Mouse (Mus musculus): ENCODE results near the gene Arl4d.
"Not testable (repeated sequence)": the region's sequence is repeated elsewhere in the genome, so short reads cannot be mapped to it uniquely, and the experiment has no call there.

The Arl4d gene

GRCm38 (mm10) chr11:101664825-101665635 is at the start of gene Arl4d:
Gene Arl4d (plus strand): TSS chr11:101665541.
- CTCF ChIA-PET, result interaction anchor here (0.5 to 0.7 kb wide), 3 partner anchors 13 to 260 kb away, joined by 3 to 8 read pairs (median 3); no protein-coding TSS in a partner anchor

DNA sequence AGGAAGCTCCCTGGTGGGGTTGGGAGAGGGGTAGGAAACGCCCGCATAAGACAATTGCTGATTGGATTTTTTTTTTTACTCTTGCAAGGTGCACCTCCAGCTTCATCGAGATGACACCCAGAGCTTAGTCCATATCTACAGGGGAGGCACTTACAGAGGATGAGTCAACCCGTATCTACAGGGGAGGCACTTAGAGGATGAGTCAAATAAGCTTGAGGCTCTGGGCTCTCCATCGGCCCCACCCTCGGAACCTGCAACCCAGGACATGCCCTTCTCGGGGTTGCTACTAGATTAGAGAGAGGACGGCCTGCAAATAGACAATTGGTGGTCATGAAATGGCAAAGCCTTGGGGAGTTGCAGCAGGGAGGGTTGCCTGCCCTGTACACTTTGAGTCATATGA is 49.2 kb upstream of the Arl4d start:
- CTCF ChIA-PET, result interaction anchor here (0.5 kb wide), 2 partner anchors 18 to 830 kb away, joined by 3 read pairs; no protein-coding TSS in a partner anchor

DNA sequence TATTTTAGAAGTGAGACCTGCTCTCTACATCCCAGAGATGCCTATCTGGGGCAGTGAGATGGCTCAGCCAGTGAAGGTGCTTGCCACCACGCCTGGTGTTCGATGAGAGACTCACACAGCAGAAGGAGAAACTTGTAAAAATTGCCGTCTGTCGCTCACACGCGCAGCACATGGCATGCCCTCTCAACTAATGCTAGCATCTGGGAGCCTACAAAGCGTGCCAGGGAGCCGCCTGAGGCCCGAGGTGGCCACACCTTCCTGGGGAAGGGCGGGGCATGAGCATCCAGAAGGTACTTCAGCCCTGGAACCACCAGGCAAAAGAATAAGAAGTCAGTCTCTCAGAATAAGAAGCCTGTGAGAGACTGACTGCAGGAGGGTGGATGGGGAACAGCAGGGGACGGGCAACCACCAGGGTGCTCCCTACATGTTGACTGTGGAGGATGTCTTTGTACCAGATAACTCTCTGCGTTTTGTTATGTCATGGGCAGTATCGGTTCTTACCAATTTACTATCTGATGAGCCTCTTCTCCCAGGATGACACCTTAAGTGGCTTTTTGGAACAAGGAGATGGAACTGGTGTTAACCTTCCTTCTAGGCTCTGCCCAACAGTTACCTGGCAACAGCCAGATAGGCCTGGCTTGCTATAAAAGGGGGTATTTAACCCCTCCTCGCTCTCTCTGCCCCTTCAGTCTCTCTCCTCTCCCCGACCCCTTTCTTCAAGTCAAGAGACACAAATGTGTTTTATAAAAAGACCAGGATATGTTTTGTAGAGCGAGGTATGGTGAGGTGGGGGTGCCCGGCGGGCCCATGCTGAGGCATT is 48.2 kb upstream of the Arl4d start:
- CTCF ChIA-PET, result no interaction called here

- CTCF ChIA-PET, result no interaction called here
Measured at GRCm38 (mm10) chr11:101617849-101618248, 47.5 kb upstream of the Arl4d start.

GRCm38 (mm10) chr11:101618596-101618995 is 46.7 kb upstream of the Arl4d start:
- CTCF ChIA-PET, result no interaction called here

GRCm38 (mm10) chr11:101620022-101620655 is 45.2 kb upstream of the Arl4d start:
- CTCF ChIA-PET, result not testable (repeated sequence)

DNA sequence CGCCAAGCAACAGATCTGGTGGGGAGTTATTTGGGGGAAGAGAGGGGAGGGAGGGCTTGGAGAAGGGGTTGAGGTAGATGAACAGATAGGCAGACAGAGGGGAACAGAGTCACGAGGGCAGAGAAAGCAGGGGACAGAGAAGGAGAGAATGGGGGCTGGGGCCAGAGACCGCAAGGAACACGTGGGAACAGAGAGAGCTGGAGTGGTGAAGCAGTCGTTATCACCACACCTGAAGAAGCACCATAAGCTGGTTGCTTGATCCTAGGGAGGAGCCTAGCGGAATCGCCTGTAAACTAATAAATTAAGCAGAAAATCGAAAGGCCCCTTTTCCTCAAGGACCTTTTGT is 38.7 kb upstream of the Arl4d start:
- CTCF ChIA-PET, result no interaction called here

DNA sequence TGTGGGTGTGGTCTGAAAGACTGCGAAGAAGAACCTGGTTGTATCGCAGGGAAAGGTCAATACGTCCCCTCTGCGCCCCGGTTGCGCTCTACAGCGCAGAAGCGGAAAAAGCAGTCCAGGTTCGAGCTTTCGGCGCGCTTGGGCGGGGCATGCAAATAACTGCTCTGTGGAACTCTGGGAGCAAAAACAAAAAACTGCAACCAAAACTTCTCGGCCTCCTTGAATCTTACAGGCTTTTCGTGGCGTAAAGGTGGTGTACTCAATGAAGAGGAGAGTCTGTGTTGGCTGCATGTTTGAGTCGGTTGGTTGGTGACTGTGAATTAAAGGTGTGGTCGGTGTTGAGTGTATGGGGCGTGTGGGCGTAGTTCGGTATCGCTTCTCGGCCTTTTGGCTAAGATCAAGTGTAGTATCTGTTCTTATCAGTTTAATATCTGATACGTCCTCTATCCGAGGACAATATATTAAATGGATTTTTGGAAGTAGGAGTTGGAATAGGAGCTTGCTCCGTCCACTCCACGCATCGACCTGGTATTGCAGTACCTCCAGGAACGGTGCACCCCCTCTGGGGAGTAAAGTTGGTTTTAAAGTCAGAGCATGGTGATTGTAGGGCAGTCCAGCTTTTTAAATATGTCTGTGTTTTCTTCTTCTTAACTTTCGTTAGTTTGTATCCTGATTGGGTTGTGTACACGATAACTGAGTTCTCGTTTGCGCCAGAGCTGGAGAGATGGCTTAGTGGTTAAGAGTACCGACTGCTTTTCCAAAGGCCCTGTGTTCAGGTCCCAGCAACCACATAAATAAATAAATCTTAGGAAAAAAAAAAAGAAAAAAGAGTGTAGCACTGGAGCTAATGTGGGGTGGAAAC is 38.1 kb upstream of the Arl4d start, which contains the start of gene Rdm1:
TSS of gene Rdm1 (plus strand) at position 201 of the 862 bp plus-strand sequence.
- CTCF ChIA-PET, result interaction anchor here (0.6 to 0.7 kb wide), 2 partner anchors 13 to 43 kb away, joined by 3 to 4 read pairs; no protein-coding TSS in a partner anchor

DNA sequence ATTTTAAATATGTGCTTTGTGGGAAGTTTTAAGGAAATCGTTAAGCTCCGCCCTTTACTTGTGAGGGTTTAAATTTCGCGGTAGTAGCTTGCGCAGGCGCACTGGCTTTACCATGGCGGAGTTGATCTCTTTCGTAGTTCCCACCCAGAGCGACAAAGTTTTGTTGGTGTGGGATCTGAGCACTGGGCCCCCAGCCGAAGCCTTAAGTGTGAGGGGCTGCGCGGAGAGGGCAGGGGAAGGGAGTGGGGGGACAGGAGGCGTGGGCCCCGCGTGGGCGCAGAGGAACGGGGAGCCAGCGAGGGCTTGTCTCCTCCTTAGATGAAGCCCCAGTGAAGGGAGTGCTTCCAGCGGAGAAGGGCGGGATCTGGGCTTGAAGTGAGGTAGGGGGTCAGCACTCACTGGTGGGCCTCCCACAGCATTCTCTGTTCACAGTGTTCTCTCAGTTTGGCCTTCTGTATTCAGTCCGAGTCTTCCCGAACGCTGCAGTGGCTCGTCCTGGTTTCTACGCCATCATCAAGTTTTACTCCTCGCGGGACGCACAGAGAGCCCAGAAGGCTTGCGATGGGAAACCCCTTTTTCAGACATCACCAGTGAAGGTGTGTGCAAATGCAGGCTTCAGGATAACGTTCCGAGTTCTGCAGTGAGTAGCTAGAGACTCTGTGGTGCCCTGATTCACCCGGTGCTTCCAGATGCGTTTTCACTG is 37.3 kb upstream of the Arl4d start:
- CTCF ChIA-PET, result interaction anchor here (0.6 to 0.7 kb wide), 3 partner anchors 12 to 44 kb away, joined by 4 to 5 read pairs (median 4); no protein-coding TSS in a partner anchor

- CTCF ChIA-PET, result interaction anchor here (0.6 kb wide), 2 partner anchors 11 to 29 kb away, joined by 4 to 5 read pairs; no protein-coding TSS in a partner anchor
Measured at GRCm38 (mm10) chr11:101628733-101629417, 36.5 kb upstream of the Arl4d start.

- CTCF ChIA-PET, result no interaction called here
Measured at GRCm38 (mm10) chr11:101635660-101636059, 29.7 kb upstream of the Arl4d start.

DNA sequence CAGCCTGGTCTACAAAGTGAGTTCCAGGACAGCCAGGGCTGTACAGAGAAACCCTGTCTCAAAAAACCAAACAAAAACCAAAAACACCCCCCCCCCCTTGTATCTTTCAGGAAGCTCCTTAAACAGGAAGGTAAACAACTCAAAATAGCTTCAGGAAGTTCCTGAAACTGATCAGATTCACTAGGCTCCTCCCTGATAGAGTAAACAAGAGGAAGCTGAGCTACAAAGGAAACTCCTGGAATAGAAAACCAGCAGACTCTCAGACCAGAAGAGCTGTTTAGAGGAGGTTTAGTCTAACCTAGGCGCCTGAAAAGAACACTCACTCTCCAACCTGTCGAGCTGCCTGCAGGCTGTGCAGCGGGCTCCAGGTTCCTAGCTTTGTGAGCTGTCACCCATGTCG is 25.6 kb upstream of the Arl4d start:
- CTCF ChIA-PET, result interaction anchor here (0.6 to 1.1 kb wide), 4 partner anchors 13 to 668 kb away, joined by 3 to 13 read pairs (median 8); partner anchors contain the start of genes Cntnap1 and Rdm1

DNA sequence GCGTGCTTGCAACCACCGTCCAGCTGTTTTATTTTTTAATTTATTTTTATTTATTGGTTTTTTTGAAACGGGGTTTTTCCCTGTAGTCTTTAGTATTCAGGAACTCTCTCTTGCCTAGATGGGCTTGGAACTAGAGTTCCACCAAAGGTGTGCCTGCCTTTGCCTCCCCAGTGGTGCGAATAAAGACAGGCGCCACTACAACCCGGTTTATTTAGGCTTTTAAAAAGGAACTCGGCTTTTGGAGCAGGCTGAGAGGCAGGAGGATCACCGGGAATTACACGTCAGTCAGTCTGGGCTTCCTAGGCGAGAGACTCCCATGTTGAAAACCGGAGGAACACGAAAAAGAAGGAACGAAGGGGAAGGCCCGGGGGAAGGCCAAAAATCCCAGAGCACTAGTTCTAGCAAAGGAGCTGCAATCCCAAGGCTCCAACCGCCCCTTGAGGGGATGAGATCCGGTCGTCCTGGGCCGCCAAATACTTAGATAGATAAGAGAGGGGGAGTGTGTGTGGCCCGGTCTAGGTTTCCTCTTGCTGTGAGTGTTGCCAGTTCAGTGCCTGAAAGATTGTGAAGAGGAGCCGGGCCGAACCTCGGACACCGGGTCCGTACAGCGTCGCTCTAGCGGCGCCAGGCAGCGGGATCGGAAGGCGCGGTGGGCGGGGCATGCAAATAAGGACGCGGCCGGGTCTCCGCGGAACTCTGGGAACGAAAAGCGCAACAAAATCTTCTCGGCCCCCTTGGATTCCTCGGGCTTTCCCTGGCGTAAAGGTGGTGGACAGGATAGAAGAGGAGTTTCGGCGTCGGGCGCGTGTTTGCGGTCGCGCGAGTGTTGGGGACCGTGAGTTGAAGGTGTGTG is 24.3 kb upstream of the Arl4d start:
- CTCF ChIA-PET, result not testable (repeated sequence)

DNA sequence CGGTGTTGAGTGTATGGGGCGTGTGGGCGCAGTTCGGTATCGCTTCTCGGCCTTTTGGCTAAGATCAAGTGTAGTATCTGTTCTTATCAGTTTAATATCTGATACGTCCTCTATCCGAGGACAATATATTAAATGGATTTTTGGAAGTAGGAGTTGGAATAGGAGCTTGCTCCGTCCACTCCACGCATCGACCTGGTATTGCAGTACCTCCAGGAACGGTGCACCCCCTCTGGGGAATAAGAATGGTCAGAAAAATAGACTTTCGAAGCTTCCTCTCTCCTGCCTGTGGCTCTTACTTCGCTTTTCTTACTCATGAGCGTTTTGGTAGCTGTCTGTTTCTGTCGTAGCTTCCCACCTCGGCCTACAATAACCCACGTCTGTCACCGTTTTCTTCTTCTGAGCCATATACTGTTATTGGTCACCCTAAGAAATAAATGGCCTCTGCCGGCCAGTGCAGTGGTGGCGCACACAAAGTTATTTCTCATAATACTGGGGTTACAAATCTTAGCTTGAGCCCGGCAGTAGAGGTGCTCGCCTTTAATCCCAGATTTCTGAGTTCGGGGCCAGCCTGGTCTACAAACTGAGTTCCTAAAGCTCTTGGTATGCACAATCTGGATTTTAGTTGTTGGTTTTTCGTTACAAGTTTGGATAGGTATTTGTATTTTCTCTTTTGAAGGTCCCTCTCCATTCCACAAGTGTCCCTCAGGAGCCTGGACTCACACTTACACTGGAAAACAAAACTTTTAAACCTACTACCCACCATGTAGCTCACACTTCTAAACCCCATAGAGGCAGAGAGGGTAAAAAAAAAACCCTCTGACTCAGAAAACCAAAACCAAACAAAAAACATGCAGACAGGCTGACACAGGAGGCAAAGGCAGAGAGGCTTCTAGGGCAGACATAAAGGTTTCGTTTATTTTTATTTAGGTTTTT is 23.4 kb upstream of the Arl4d start:
- CTCF ChIA-PET, result interaction anchor here (1.0 to 1.6 kb wide), 2 partner anchors 16 to 90 kb away, joined by 3 to 6 read pairs; no protein-coding TSS in a partner anchor

DNA sequence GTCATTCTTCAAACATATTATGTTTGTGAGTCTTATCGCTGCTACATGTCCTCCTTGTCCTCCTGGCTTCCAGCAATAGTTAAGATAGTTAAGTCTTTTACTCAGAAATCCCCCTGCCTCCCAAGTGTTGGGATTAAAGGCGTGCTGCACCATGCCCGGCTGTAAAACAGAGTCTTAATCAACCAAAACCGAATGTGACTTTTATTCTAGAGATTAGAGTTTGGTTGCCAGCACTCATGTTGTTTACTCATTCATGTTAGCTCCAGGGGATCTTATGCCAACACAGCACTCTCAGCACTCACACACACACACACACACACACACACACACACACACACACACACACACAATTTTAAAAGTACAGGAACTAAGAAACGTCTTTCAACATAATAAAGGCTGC is 22.4 kb upstream of the Arl4d start:
- CTCF ChIA-PET, result interaction anchor here (0.7 to 1.6 kb wide), 3 partner anchors 15 to 679 kb away, joined by 3 to 6 read pairs (median 3); no protein-coding TSS in a partner anchor

DNA sequence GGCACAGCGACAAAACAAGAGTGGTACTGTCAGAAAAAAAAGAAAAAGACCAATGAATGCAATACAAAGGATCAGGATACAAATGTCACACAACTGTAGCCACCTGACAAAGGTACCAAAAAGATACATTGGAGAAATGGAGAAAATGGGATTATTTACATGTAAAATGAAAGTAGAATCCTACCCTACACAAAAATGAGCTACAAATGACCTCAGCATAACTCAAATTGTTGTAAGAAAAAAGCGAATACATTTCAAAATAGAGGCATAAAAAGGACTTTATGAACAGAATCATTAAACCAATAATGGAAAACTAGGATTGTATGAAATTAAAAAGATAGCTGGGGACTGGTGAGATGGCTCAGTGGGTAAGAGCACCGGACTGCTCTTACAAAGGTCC is 20.8 kb upstream of the Arl4d start:
- CTCF ChIA-PET, result no interaction called here

DNA sequence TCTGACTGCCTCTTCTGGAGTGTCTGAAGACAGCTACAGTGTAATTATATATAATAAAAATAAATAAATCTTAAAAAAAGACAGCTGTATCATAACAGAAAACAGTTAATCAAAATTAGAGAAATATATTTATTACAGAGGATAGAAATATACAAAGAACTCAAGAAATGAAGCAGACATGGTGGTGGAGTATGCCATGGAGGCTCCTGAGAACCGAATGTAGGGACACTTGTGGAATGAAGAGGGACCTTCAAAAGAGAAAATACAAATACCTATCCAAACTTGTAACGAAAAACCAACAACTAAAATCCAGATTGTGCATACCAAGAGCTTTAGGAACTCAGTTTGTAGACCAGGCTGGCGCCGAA is 20.3 kb upstream of the Arl4d start:
- CTCF ChIA-PET, result not testable (repeated sequence)

Measured in spleen, embryonic (tissue).